Mouse (Mus musculus): ENCODE data around the gene 9130019O22Rik.

DNA sequence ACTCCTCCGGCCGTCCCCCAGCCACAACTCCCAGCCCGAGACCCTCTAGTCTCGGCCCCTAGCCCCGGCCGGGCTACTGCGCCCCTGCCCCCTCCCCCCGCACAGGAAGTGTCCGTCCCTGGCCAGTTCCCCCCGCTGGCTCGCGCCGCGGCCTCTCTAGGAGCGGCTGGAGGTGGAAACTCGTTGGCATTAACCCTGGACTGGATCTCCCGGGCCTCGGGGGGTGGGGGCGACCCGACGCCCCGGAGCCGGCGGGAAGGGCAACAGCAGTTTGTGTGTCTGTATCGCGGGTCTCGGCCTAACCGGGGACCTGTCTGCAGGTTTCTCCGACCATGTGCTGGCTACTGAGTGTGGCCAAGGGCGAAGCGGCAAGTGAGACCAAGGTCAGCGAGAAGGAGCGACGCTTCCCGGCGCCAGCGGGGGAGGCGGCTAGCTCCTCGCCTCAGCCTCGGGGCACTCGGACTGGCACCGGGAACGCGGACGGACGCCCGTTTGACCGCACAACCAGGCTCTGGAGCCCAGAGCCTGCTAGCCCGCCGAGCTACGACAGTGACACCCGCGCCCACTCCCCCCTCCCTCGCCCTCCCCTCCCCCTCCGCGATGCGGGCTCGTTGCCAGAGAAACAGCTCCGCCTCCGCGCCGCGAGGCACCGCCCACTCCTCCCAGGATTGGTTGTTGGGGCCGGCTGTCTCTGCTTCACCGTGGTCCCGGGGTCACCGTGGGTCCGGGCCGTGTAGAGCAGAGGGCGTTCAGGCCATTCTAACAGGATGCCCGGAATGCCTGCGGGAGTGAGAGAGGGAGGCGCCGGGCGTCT lies 41.2 kb downstream of the 9130019O22Rik start, which contains the start of gene Zfp768:
- TF ChIP-seq CTCF (IDR thresholded peaks at IDR 0.05; ENCODE audit: control insufficient read depth, insufficient read depth, insufficient read length) = no peak
- peak; percentile 25 for TF ChIP-seq MAX (IDR thresholded peaks at IDR 0.05)
- TF ChIP-seq CEBPB (IDR thresholded peaks at IDR 0.05; ENCODE audit: low read depth) = no peak
- no peak for TF ChIP-seq USF1 (IDR thresholded peaks at IDR 0.05; ENCODE audit: low read depth)
- TF ChIP-seq MYOD1 (IDR thresholded peaks at IDR 0.05; ENCODE audit: control insufficient read depth, insufficient read length, low read depth) = no peak
- no peak for TF ChIP-seq FOSL1 (IDR thresholded peaks at IDR 0.05; ENCODE audit: insufficient read depth, low read length, poor library complexity, severe bottlenecking)
